Mouse (Mus musculus) inflammation-experienced regulatory T-cells (primary cell): ENCODE measurements around the gene Stradb. TPM values are rescaled to one million over a fixed set of nuclear protein-coding genes. Genes with fewer than 3 reads are reported as not detected.

ENCODE experiments used
- polyA plus RNA-seq, 2 experiments: library from polyadenylated mRNA; unstranded; fragments of 100-300 nt; shearing (Covaris generic); gene quantifications; one replicate each; pipeline ENCODE4 v1.2.1; 2017

Gene Stradb
- 10 to 100 TPM; 21.3 to 21.9 TPM for polyA plus RNA-seq

GRCm38 (mm10) chr1:58973366-58974221, at the start of gene Stradb, which contains the start of gene Trak2:
Stradb (plus strand) TSS chr1:58973522.
Trak2 (minus strand) TSS chr1:58973430.

Other genes starting within 250 kb of the Stradb start
- gene Casp8, start 178.1 kb upstream of the Stradb start, polyA plus RNA-seq, result 100 to 1,000 TPM; 194 to 207 TPM
- 10 to 100 TPM; 25.3 to 42.3 TPM for gene Trak2, start 92 bp upstream of the Stradb start, polyA plus RNA-seq
- under 1 TPM in 1 of 2 experiments, not detected in 1; 0.70 TPM for gene C2cd6, start 121.4 kb downstream of the Stradb start, polyA plus RNA-seq
- gene Tmem237, start 146.9 kb downstream of the Stradb start, polyA plus RNA-seq, result 10 to 100 TPM in 1 of 2 experiments, 1 to 10 TPM in 1; 9.0 to 12.2 TPM
- gene Mpp4, start 189.9 kb downstream of the Stradb start, polyA plus RNA-seq, result under 1 TPM; 0.17 to 0.39 TPM